Mouse (Mus musculus) hindbrain, embryonic 13.5 days (tissue): ENCODE results near the gene Gltpd2. TPM values are rescaled to one million over a fixed set of nuclear protein-coding genes. Genes with fewer than 3 reads are reported as not detected.

Experiments
- polyA plus RNA-seq: library from polyadenylated mRNA; unstranded; fragments of >200 nt; fragmentation: Nextera tagmentation; extraction: Ambion mirVana; gene quantifications from 2 replicates; pipeline ENCODE4 v1.2.1, GENCODE M21; 2015

Gltpd2 gene
- polyA plus RNA-seq, 1 experiment from 2014 or later: 0.29 TPM

Other genes with a start within 250 kb of the Gltpd2 start
- gene Alox12e, start 196.6 kb upstream of the Gltpd2 start, polyA plus RNA-seq: not detected in 2 replicates
- gene Alox15, start 167.2 kb upstream of the Gltpd2 start, polyA plus RNA-seq: 0.10 TPM in 1 of 2 replicates, not detected in the other
- gene Pelp1, start 109.2 kb upstream of the Gltpd2 start, polyA plus RNA-seq: 33.3 and 33.6 TPM in 2 replicates
- 47.6 and 50.2 TPM in 2 replicates for gene Arrb2, start 86.6 kb upstream of the Gltpd2 start, polyA plus RNA-seq
- 43.2 and 45.5 TPM in 2 replicates for gene Med11, start 67.3 kb upstream of the Gltpd2 start, polyA plus RNA-seq
- 0.45 and 0.98 TPM in 2 replicates for gene Zmynd15, start 59.8 kb upstream of the Gltpd2 start, polyA plus RNA-seq
- gene Cxcl16, start 59.2 kb upstream of the Gltpd2 start, polyA plus RNA-seq: 4.6 and 6.7 TPM in 2 replicates
- gene Tm4sf5, start 14.0 kb upstream of the Gltpd2 start, polyA plus RNA-seq: 0.83 and 2.3 TPM in 2 replicates
- 0.31 TPM in 1 of 2 replicates, not detected in the other for gene Vmo1, start 4.6 kb upstream of the Gltpd2 start, polyA plus RNA-seq
- 802 and 803 TPM in 2 replicates for gene Psmb6, start 6.2 kb downstream of the Gltpd2 start, polyA plus RNA-seq
- gene Gm40193, start 13.7 kb downstream of the Gltpd2 start, polyA plus RNA-seq: not detected in 2 replicates
- gene Pld2, start 20.9 kb downstream of the Gltpd2 start, polyA plus RNA-seq: 9.0 and 10.1 TPM in 2 replicates
- 14.2 and 15.3 TPM in 2 replicates for gene Mink1, start 43.7 kb downstream of the Gltpd2 start, polyA plus RNA-seq
- gene 4930544D05Rik, start 96.7 kb downstream of the Gltpd2 start, polyA plus RNA-seq: not detected in 2 replicates
- not detected in 2 replicates for gene Chrne, start 100.0 kb downstream of the Gltpd2 start, polyA plus RNA-seq
- gene Gp1ba, start 119.9 kb downstream of the Gltpd2 start, polyA plus RNA-seq: 0.16 and 0.21 TPM in 2 replicates
- gene Rnf167, start 128.0 kb downstream of the Gltpd2 start, polyA plus RNA-seq: 109 TPM in 2 replicates
- 159 and 173 TPM in 2 replicates for gene Slc25a11, start 128.3 kb downstream of the Gltpd2 start, polyA plus RNA-seq
- gene Pfn1, start 135.4 kb downstream of the Gltpd2 start, polyA plus RNA-seq: 851 and 865 TPM in 2 replicates
- 7.1 and 9.2 TPM in 2 replicates for gene Eno3, start 138.0 kb downstream of the Gltpd2 start, polyA plus RNA-seq
- 162 and 169 TPM in 2 replicates for gene Spag7, start 150.2 kb downstream of the Gltpd2 start, polyA plus RNA-seq
- 15.2 and 15.3 TPM in 2 replicates for gene Camta2, start 168.9 kb downstream of the Gltpd2 start, polyA plus RNA-seq
- gene Inca1, start 181.0 kb downstream of the Gltpd2 start, polyA plus RNA-seq: 1.6 TPM in 2 replicates
- gene Kif1c, start 181.4 kb downstream of the Gltpd2 start, polyA plus RNA-seq: 1.5 and 1.7 TPM in 2 replicates
- gene Zfp3, start 245.0 kb downstream of the Gltpd2 start, polyA plus RNA-seq: 14.2 and 15.0 TPM in 2 replicates